Mouse (Mus musculus) C2C12 (cell line): ENCODE data around the gene Nuak2. TPM values are rescaled to one million over a fixed set of nuclear protein-coding genes. Genes with fewer than 3 reads are reported as not detected.

ENCODE experiments used
- H3K27me3 ChIP-seq: one replicate; pipeline ENCODE4 v1.6.1; 2011; ENCODE audit not compliant: control insufficient read depth, insufficient read depth, insufficient read length
- H3K36me3 ChIP-seq: one replicate; pipeline ENCODE4 v1.6.1; 2011; ENCODE audit not compliant: control insufficient read depth, insufficient read depth
- H3K4me3 ChIP-seq: one replicate; pipeline ENCODE4 v1.5.1; 2011; ENCODE audit warnings: mild to moderate bottlenecking, control low read depth; ENCODE audit not compliant: poor library complexity, insufficient read depth, severe bottlenecking
- H3K79me2 ChIP-seq: one replicate; pipeline ENCODE4 v1.6.1; 2011; ENCODE audit not compliant: control insufficient read depth, insufficient read depth
- H3K79me3 ChIP-seq: one replicate; pipeline ENCODE4 v1.6.1; 2011; ENCODE audit warnings: low read depth, control low read depth
- H3ac ChIP-seq: one replicate; pipeline ENCODE3; 2011; ENCODE audit warnings: low read depth; ENCODE audit not compliant: control insufficient read depth, insufficient read length
- CEBPB ChIP-seq: IDR thresholded peaks from one replicate; pipeline ENCODE4 v1.6.1; 2011; ENCODE audit warnings: low read depth, mild to moderate bottlenecking, control low read depth, moderate library complexity
- CTCF ChIP-seq: IDR thresholded peaks from one replicate; pipeline ENCODE4 v1.5.1; 2011; ENCODE audit not compliant: control insufficient read depth, insufficient read depth, insufficient read length
- FOSL1 ChIP-seq: IDR thresholded peaks from one replicate; pipeline ENCODE4 v1.8.0; 2011; ENCODE audit warnings: mild to moderate bottlenecking, low read length; ENCODE audit not compliant: poor library complexity, insufficient read depth, severe bottlenecking
- MAX ChIP-seq: IDR thresholded peaks from one replicate; pipeline ENCODE4 v1.6.1; 2011; ENCODE audit warnings: mild to moderate bottlenecking, control low read depth
- MYOD1 ChIP-seq: IDR thresholded peaks from one replicate; pipeline ENCODE4 v1.6.1; 2011; ENCODE audit warnings: low read depth; ENCODE audit not compliant: control insufficient read depth, insufficient read length
- MYOG ChIP-seq: IDR thresholded peaks from one replicate; pipeline ENCODE4 v1.6.1; 2011; ENCODE audit not compliant: control insufficient read depth, insufficient read length; ENCODE audit errors: extremely low read depth
- USF1 ChIP-seq: IDR thresholded peaks from one replicate; pipeline ENCODE4 v1.6.1; 2011; ENCODE audit warnings: low read depth, mild to moderate bottlenecking, control low read depth, moderate library complexity
- polyA plus RNA-seq: library from polyadenylated mRNA; unstranded; fragments of >200 nt; fragmentation: generic; extraction: Trizol; gene quantifications from one replicate; pipeline ENCODE4 v1.2.1, GENCODE M21; 2012; ENCODE audit warnings: missing spikeins

The Nuak2 gene
- polyA plus RNA-seq, 1 experiment: 11.7 TPM

DNA sequence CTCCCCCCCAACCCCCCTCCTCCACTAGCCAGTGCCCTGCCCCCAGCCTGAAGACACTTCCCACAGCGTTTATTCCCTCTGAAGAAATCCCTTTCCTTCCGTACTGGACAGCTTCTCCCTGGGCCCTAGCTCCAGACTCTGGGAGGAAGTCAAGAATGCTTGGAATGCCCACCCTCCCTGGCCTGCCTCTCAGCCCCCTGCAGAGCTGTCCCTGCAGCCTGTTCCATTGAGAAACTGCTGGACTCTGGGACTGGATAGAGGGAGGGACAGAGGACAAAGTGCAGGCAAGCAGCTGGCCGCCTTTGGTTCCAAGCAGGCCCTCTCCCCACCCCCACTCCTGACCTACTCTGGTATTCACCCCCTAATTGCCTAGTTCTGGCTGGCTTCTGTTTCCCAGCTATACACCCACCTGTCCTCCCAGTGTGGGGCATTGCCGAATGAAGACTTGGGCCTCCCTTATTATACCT is 17.8 kb downstream of the Nuak2 start:
- H3K79me2 ChIP-seq: peaks cover 6% of the 10 kb centered on the region
- no peak overlapping the region for H3ac ChIP-seq
- TF ChIP-seq FOSL1 (no peak), MYOD1 (no peak), MAX (no peak), CEBPB (no peak), MYOG (no peak), CTCF (no peak), USF1 (no peak)
- H3K27me3 ChIP-seq: no peaks in the 10 kb centered on the region
- peaks cover 3% of the 10 kb centered on the region for H3K79me3 ChIP-seq
- no peak overlapping the region for H3K4me3 ChIP-seq
- peaks cover 45% of the 10 kb centered on the region for H3K36me3 ChIP-seq

DNA sequence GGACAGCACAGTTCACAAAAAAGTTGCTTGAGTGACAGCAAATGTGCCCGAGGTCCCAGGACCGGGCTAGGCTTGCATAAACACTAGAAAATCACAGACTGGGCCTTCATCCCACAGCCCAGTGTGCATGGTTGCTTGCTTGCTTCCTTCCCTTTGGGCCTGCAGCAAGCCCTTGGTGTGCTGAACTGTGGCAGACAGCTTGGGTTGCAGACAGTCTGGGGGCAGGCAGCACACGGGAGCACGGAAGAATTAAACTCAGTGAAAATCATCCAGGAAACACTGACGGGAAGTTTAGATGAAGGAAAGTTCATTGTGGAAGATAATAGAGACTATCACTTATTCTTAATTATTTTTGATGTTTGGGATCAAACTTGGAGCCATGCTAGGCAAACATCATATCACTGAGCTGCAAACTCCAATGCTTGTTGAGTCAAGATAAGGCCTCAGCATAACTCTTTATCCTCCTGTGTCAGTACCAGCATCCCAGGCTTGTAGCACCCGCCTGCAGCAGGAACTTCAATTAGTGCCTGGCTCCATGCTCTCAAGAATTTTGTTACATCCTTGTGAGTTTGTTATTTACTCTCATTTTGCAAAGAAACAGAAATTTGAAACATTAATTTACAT is 18.4 kb downstream of the Nuak2 start:
- H3K79me2 ChIP-seq: peaks cover 6% of the 10 kb centered on the region
- peaks cover 41% of the 10 kb centered on the region for H3K36me3 ChIP-seq
- H3K79me3 ChIP-seq: peaks cover 3% of the 10 kb centered on the region
- H3ac ChIP-seq: peak overlapping the region; percentile 53
- H3K4me3 ChIP-seq: no peak overlapping the region
- TF ChIP-seq MAX (no peak), MYOD1 (no peak), CEBPB (no peak), CTCF (no peak), FOSL1 (no peak), MYOG (no peak), USF1 (no peak)
- no peaks in the 10 kb centered on the region for H3K27me3 ChIP-seq

DNA sequence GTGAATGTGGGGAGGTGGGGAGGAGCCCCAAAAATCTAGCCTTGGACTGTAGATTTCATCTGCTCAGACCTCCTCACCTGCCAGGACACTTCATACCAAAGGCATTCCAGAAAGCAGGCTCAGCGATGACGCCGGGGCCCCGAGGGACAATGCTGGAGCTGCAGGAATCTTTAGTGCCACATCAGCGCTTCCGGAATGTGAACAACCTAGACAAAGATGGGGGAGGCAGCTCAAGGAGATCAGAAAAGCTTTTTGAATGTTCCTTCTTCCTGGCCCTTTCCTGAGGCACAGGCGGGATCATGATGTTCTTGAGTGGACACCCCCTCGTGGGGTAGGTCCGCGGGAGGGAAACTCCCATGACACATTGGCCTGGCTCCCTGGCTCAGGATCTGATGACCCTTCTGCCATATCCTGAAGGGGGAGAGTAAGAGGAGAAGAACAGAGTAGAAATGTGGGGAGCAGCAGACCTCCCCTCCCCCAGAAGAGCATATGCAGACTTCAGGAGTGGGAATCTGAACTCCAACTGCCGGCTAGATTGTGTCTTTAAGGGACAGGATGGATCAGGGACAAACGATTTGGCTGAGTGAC is 19.5 kb downstream of the Nuak2 start:
- Histone ChIP-seq H3K36me3 (peaks cover 29% of the 10 kb centered on the region), H3K4me3 (no peak overlapping the region), H3K79me3 (peaks cover 3% of the 10 kb centered on the region), H3ac (no peak overlapping the region), H3K27me3 (no peaks in the 10 kb centered on the region), H3K79me2 (peaks cover 6% of the 10 kb centered on the region)
- TF ChIP-seq CTCF: no peak
- TF ChIP-seq MYOG: no peak
- TF ChIP-seq FOSL1: peak; percentile 54
- TF ChIP-seq USF1: no peak
- peak; percentile 87 for TF ChIP-seq MYOD1
- no peak for TF ChIP-seq CEBPB
- TF ChIP-seq MAX: peak; percentile 10

DNA sequence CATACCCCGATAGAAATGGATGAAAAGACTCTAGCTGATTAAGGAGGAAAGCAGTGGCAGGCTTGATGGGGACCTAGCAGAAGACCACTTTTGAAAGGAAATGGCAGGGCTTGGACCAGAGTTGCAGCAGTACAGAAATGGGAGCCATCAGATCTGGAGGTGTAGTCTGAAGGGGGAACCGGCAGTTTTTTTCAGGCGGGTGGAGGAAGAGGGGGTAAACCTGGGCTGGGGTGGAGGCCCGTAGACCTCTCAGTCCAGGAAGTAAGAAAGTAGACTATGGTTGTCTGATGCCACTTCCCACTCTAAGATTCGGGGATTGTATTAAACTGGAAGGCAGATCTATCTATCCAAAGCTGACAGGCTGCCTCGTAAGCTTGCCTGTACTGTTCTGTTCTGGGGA is 21.0 kb downstream of the Nuak2 start:
- H3K79me3 ChIP-seq: peaks cover 1% of the 10 kb centered on the region
- H3K4me3 ChIP-seq: no peak overlapping the region
- H3K36me3 ChIP-seq: peaks cover 15% of the 10 kb centered on the region
- H3ac ChIP-seq: no peak overlapping the region
- TF ChIP-seq MYOG: no peak
- TF ChIP-seq USF1: no peak
- no peak for TF ChIP-seq CEBPB
- no peak for TF ChIP-seq FOSL1
- no peak for TF ChIP-seq MYOD1
- TF ChIP-seq CTCF: no peak
- no peak for TF ChIP-seq MAX
- no peaks in the 10 kb centered on the region for H3K27me3 ChIP-seq
- peaks cover 6% of the 10 kb centered on the region for H3K79me2 ChIP-seq

DNA sequence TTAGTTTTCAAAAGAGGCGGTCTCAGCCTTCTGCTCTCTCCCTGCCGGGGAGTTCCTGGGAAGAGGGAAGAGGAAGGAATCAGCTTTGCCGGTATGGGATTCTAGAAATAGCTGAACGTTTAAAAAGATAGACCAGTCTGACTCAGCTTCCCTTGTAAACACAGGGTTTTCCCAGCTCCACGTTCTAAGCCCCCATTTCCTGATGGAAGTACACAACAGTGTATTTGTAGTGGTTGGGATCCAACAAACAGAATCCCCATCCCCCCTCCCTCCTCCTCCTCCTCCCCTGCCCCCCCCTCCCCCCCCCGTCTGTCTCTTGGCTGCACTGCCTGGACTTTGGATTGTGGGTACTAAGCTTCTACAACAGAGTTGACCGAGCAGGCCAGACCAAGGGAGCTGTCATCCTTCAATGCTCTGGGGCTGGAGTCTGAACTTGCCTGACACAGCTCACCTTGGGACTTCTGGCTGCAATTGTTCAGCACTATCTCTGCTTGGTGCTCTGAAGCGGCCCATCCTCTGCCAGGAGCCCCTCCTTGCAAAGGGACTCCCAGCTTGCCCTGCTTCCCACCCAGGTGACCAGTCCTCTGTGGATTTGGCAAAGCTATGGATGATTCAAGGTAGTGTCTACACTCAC is 22.2 kb downstream of the Nuak2 start:
- Histone ChIP-seq H3K79me2 (peaks cover 11% of the 10 kb centered on the region), H3K27me3 (no peaks in the 10 kb centered on the region), H3K4me3 (no peak overlapping the region), H3K36me3 (peaks cover 3% of the 10 kb centered on the region), H3ac (no peak overlapping the region), H3K79me3 (peaks cover under 1% of the 10 kb centered on the region)
- TF ChIP-seq CTCF (no peak), FOSL1 (no peak), MYOG (no peak), USF1 (no peak), MYOD1 (no peak), CEBPB (no peak), MAX (no peak)
